Mouse (Mus musculus): ENCODE results near the gene Rdh7.
A peak's percentile ranks its signal among the peaks of the same experiment; 100 is the strongest.
"Not testable (repeated sequence)": the region's sequence is repeated elsewhere in the genome, so short reads cannot be mapped to it uniquely, and the experiment has no call there.

Gene Rdh7

DNA sequence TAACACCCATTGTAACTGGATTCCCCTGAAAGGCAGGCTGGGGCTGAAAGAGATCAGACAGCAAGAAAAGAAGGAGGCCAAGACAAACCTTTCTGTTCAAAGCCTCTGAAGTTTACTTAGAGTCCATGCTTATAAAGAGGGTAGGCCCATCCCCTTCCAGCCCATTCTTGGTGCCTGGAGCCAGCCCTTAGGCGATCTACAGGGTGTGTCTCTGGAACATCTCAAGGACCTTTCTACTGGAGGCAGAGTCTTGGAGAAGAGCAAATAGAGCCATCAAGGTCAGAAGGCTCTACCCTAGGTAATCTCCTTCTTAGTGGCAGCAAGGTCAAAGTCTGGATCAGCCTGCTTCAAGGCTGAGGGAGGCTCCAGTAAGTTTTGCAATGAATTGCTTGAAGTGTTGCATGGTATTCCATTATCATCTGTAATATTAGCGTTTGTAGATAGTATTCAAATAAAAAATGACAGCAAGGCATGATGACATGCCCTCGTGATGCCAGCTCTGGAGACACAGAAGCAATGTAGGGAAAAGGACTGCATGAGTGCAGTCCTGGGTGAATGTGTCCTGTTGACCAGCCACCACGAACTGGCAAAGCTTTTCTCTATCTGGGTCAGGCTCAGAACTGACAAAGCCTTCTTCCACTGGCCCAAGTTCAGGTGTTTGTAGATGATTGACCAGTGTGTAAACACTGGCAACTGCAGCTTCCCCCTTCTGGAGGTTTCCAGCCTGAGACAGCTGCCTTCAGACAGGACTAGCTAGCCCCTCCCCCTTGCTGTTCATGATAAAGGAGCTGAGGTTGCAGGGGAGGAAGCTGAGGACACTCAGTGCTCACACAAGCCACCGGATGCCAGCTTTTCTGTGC, 4.8 kb upstream of the Rdh7 start:
- DNase-seq (ENCODE audit: low spot score in 2 of 2) = not testable (repeated sequence)

DNA sequence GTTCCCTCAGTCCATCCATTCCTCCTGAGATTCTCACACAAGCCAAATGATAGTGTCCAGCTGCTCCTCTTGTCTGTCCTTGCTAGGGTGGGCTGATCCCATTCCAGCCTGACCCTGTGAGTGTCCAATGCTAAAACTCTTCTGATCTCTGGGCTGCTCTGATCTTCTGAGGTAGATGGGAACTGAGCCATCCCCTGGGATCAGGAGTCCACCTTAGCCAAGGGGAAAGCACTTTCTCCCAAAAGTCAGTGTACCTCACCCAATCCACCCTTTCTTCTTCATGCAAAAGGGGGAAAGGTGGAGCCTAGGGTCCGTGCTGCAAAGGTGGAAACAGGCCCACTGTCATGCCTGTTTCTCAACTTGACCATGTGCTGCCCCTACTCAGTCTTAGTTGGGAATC, 2.9 kb upstream of the Rdh7 start:
- DNase-seq (ENCODE audit: low spot score in 2 of 2) = no peak

- DNase-seq (ENCODE audit: low spot score in 2 of 2) = no peak
Observed at GRCm38 (mm10) chr10:127886971-127887370, 1.6 kb downstream of the Rdh7 start.

- no peak for DNase-seq (ENCODE audit: low spot score in 2 of 2)
Observed at GRCm38 (mm10) chr10:127886551-127886950, 2.1 kb downstream of the Rdh7 start.

DNA sequence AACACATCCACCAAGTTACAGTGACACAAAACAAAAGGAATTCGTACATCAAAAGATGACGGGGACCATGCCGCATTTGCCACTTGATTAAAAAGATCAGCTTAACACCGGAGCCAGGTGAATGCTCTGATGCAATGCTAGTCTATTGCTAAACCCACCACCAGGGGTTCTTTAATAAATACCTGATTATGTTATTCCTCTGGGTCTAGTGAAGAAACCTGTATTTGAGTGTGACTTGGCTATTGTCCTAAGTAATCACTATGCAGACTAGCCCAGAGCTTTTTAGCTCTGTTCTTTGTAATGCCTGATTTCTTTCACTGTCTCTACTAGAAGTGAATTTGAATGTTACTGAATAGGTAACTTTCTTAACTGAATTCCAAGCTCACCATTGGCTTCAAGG, 7.6 kb downstream of the Rdh7 start:
- DNase-seq (ENCODE audit: low spot score in 2 of 2) = no peak

DNA sequence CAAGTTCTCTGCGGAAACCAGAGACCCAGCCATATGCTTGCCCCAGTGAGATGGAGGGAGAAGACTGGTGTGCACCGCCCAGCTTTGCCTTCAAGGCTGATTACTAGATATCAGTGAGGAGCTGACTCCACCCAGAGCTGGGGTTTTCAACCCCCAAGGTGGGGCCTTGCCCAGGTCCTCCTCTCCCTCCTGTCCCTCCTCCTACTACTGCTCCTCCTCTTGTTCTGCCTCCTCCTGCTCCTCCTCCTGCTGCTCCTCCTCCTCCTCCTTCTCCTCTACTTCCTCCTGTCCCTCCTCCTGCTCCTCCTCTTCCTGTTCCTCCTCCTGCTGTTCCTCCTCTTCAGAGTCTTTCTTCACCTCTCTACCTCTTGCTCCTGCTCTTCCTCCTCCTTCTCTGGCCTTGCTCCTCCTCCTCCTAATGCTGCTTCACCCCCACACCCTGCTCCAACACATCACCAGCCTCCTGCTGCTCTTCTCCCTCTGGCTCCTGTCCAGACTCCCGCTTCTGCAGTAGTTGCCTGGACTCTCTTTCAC, 9.4 kb downstream of the Rdh7 start:
- DNase-seq (ENCODE audit: low spot score in 2 of 2) = no peak

DNA sequence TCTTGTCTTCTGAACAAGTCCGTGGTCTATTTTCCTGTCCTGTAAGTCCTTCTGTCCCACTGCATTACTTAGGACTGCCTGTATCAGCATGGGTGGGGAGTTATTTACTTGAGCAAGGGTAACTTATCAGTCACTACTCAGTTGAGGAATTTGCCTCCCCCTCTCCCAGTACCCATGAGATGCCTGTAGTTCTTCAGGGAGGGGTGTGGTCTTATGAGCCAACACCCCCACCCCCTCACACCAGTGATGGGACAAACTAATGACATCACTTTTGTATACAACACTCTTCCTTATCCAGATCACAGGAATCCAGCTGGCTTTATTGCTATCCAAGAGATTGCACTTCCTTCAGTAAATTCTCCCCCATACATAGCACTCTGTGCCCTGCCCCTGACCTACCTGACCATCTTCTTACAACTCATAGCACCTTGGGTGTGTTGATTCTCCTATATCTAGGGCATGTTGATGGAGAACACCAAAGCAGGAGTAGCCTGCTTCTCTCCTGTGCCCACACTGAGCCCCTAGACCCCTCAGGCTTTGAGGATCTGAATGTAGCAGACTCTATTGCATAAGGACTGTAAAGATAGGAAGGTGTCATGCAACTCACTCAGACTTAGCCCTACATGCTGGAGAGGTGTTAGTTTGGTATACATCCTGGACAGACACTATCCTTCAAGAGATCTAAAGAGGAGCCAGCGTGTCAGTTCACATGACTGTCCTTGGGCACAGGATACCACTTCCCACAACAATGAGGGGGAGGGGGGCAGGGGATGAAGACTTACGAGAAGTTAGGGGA, 10.2 kb downstream of the Rdh7 start:
- DNase-seq (ENCODE audit: low spot score in 2 of 2) = no peak

- peak in 1 of 2 experiments; percentile 43 for DNase-seq (ENCODE audit: low spot score in 2 of 2)
Observed at GRCm38 (mm10) chr10:127877681-127878080, 10.9 kb downstream of the Rdh7 start.

DNA sequence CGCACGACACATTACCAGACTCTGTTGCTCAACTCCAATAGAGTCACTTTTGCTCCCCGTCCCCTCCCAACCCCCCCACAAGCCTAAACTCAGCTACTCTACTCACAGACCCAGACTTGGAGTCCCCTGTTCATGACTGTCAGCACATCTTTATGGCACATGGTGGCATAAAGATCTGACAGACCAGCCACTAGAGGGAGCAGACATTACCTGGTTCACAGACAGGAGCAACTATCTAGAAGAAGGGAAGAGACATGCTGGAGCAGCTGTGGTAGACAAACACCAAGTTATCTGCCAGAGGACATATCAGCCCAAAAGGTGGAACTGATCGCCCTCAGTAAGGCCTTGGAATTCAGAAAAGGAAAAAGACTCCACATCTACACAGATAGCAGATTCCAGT, 16.1 kb downstream of the Rdh7 start:
- DNase-seq (ENCODE audit: low spot score in 2 of 2) = no peak

GRCm38 (mm10) chr10:127866232-127866631, 22.4 kb downstream of the Rdh7 start, which contains the start of gene Rdh16f2:
Gene Rdh16f2 (plus strand): TSS chr10:127866474.
- no peak for DNase-seq (ENCODE audit: low spot score in 2 of 2)

DNA sequence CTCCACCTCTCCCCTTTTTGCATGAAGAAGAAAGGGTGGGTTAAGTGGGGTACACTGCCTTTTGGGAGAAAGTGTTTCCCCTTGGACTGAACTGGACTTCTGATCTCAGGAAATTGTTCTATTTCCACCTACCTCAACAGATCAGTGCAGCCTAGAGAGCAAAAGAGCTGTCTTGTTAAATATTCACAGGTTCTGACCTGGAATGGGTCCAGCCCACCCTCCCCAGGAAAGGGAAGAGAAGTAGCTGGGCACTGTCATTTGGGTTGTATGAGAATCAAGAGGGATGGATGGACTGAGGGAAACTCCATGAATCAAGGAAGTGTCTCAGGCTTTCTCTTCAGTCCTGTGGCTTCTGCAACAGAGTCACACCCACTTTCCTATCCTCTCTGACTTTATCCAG, 23.7 kb downstream of the Rdh7 start:
- DNase-seq (ENCODE audit: low spot score in 2 of 2) = no peak

DNA sequence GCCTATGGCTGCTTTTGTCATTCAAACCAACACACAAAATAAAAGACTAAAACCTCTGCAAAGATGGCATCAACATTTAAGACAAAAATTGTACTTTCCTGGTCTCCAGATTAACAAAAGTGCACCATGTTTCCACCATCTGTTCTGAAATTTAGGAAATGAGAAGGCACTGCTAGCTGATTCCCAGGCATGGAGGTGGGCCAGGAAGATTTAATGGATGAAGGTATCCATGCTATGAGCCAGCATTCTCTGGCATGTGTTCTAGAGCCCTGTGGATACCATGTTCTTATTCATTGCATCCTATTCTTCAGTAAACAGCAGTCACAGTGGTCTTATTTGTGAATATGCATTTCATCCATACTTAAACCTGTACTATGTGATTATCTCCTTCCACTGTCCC, 32.2 kb downstream of the Rdh7 start:
- DNase-seq (ENCODE audit: low spot score in 2 of 2) = no peak

GRCm38 (mm10) chr10:127849628-127850027, 39.0 kb downstream of the Rdh7 start, which contains the start of gene Rdh19:
Gene Rdh19 (plus strand): TSS chr10:127849928.
- DNase-seq (ENCODE audit: low spot score in 2 of 2) = no peak

DNA sequence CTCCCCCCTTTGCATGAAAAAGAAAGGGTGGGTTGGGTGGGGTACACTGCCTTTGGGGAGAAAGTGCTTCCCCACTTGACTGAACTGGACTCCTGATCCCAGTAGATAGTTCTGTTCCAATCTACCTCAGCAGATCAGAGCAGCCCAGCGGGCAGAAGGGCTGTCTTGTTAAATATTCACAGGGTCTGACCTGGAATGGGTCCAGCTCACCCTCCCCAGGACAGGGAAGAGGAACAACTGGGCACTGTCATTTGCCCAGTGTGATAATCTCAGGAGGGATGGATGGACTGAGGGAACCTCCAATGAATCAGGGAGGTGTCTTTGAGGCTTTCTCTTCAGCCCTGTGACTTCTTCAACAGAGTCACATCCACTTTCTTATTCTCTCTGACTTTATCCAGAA, 40.5 kb downstream of the Rdh7 start:
- no peak for DNase-seq (ENCODE audit: low spot score in 2 of 2)

GRCm38 (mm10) chr10:127845945-127846344, 42.7 kb downstream of the Rdh7 start:
- not testable (repeated sequence) for DNase-seq (ENCODE audit: low spot score in 2 of 2)

DNA sequence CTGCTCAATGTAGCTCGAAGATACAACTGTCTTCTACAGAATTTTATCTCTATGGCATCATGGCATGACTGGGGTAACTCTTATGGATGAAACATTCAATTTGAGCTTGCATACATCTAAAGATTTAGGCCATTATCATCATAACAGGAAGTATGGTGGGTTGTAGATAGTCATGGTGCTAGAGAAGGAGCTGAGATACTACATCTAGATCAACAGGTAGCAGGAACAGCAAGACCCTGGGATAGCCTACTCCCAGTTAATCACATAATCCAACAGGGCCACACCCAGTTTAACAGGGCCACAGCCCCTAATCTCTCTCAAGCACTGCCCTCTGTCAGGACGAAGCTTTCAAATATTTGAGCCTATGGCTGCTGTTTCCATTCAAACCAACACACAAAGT, 47.8 kb downstream of the Rdh7 start:
- DNase-seq (ENCODE audit: low spot score in 2 of 2) = no peak

GRCm38 (mm10) chr10:127838539-127838938, 50.1 kb downstream of the Rdh7 start:
- no peak for DNase-seq (ENCODE audit: low spot score in 2 of 2)

GRCm38 (mm10) chr10:127837793-127838192, 50.8 kb downstream of the Rdh7 start:
- DNase-seq (ENCODE audit: low spot score in 2 of 2) = not testable (repeated sequence)

- DNase-seq (ENCODE audit: low spot score in 2 of 2) = no peak
Observed at GRCm38 (mm10) chr10:127835292-127835691, 53.3 kb downstream of the Rdh7 start.

GRCm38 (mm10) chr10:127834186-127834585, 54.4 kb downstream of the Rdh7 start:
- not testable (repeated sequence) for DNase-seq (ENCODE audit: low spot score in 2 of 2)

Data from urinary bladder, postnatal 4 days (tissue).